Mouse (Mus musculus): ENCODE results near the gene Ost4.

- TF ChIP-seq POLR2A (IDR thresholded peaks at IDR 0.05; ENCODE audit: control insufficient read depth in 1 of 2, insufficient read depth in 1 of 2, low read depth in 1 of 2, low read length in 2 of 2, poor library complexity in 1 of 2), result no peak
- TF ChIP-seq TAL1 (IDR thresholded peaks at IDR 0.05; ENCODE audit: low read length), result no peak
- no peak for TF ChIP-seq CTCF (IDR thresholded peaks at IDR 0.05 in 2 of 3, conservative IDR thresholded peaks at IDR 0.05 in 1 of 3; ENCODE audit: control insufficient read depth in 1 of 3, insufficient read depth in 1 of 3, low read depth in 2 of 3, low read length in 3 of 3, poor library complexity in 1 of 3, severe bottlenecking in 1 of 3)
- TF ChIP-seq SIN3A (IDR thresholded peaks at IDR 0.05; ENCODE audit: low read length), result no peak
- TF ChIP-seq NELFE (IDR thresholded peaks at IDR 0.05; ENCODE audit: low read depth, low read length), result no peak
- TF ChIP-seq HCFC1 (IDR thresholded peaks at IDR 0.05; ENCODE audit: low read depth, low read length), result no peak
- TF ChIP-seq MAX (IDR thresholded peaks at IDR 0.05; ENCODE audit: low read length), result no peak
These were observed 17.2 kb downstream of the Ost4 start for GRCm38 (mm10) chr5:30890375-30890774.
